Mouse (Mus musculus) thymus, adult 2 months (tissue): ENCODE measurements at regions not wholly inside any gene's neighbourhood (a gene's known extent, or its start where the extent isn't known, plus 50 kb on each side); places are given as distances from the start of the nearest gene placed in this dataset.

ENCODE experiments used
- CTCF ChIP-seq: fragments of 200-500 bp; IDR thresholded peaks from 2 replicates; pipeline ENCODE4 v1.5.1; 2012; ENCODE audit warnings: mild to moderate bottlenecking, control low read depth, low read length, moderate library complexity, borderline replicate concordance; ENCODE audit not compliant: control insufficient read depth, poor library complexity, insufficient read depth; ENCODE audit errors: extremely low read depth
- POLR2A ChIP-seq: fragments of 200-500 bp; IDR thresholded peaks from 2 replicates; pipeline ENCODE4 v1.6.1; 2012; ENCODE audit warnings: mild to moderate bottlenecking, low read length, control low read depth, moderate library complexity; ENCODE audit not compliant: control insufficient read depth, poor library complexity, insufficient read depth; ENCODE audit errors: extremely low read depth

- no peak for TF ChIP-seq CTCF
- no peak for TF ChIP-seq POLR2A
These were observed 83.1 kb upstream of the Klf9 start for GRCm38 (mm10) chr19:23057739-23058501.
